Mouse (Mus musculus) mouse trophoblast stem cell (cell line): ENCODE results near the gene Dhtkd1.

Experiments
- in situ Hi-C, 2 experiments: fragments of 300-500 bp; cut with MseI, MboI; formaldehyde crosslinking; loops; 2 replicates in 1 of 2; 3 replicates in 1 of 2; pipeline ENCODE4 v1.15.1; 2025

The Dhtkd1 gene

GRCm38 (mm10) chr2:5931938-5932337 is 10.7 kb downstream of the Dhtkd1 start:
- in situ Hi-C loops: no loop called here

DNA sequence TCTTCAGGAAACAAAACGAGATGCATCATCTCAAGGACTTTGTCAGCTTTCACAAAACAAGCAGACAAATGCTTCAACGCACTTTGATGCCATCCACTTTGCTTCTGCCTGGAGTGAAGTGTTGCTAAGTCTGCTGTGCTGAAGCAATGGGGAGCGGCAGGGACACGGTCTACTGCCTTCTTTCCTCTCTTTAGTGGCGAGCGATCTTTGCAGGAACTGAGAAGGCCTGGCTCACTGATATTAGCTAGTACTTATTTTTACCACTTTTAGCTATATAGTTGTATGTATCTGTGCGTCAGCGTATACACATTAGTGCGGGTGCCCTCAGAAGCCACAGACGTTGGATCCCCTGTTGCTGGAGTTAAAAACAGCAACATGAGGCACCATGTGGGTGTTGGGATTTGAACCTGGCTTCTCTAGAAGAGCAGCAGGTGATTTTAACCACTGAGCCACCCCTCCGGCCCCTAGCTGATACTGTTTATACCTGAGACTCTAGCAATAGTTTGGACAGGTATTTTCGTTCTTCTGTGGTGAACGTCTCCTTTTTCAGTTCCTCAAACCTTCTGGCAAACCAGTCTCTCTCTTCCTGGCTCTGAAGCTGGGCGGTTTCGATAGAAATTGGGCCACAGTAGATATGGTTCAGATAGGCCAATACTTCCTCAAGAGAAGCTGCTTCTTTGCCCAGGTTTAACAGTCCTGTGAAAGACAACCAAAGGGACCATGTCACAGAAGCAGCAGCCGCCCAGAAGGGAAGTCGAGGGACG is 12.1 kb downstream of the Dhtkd1 start:
- in situ Hi-C loops: no loop called here

- in situ Hi-C loops: no loop called here
These were observed 12.8 kb downstream of the Dhtkd1 start for GRCm38 (mm10) chr2:5929793-5930192.

GRCm38 (mm10) chr2:5927481-5927880 is 15.1 kb downstream of the Dhtkd1 start:
- in situ Hi-C loops: no loop called here

DNA sequence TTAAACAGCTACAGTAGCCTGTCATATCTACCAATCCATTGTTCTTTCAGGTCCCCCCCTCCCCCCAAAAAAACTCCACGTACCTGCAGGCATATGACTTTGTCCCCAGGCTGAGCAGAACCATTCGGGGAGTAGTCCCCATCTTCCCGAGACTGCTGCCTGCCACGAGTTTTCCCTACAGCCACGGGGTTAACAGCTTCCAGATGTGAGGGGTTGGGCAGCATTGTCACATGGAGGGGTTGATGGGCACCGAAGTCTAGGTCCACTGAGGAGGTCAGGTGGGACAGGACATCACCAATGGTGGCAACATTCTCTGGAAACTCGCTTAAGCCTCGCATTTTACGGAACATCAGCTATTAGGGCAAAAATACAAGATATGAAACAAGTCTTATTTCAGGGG is 18.8 kb downstream of the Dhtkd1 start:
- in situ Hi-C loops: no loop called here

- in situ Hi-C loops: no loop called here
These were observed 19.8 kb downstream of the Dhtkd1 start for GRCm38 (mm10) chr2:5922823-5923222.

GRCm38 (mm10) chr2:5911282-5911965 is 31.2 kb downstream of the Dhtkd1 start:
- in situ Hi-C loops: no loop called here

DNA sequence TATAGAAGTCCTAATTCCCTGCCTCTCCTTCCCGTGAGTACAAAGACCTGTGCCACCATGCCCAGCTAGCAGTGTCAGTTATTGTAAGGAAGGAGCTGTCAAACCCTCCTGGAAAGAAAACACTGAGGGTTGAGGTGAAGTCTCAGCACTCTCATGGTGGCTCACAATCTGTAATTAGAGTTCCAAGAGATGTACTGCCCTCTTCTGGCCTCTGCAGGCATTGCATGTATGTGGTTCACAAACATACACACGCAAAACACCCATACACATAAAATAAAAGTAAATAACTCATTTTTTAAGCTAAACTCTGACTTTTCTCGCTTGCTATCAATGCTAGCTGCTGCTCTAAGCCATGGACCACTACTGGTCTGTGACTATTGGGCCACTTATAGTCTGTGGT is 36.0 kb downstream of the Dhtkd1 start:
- in situ Hi-C loops: no loop called here

DNA sequence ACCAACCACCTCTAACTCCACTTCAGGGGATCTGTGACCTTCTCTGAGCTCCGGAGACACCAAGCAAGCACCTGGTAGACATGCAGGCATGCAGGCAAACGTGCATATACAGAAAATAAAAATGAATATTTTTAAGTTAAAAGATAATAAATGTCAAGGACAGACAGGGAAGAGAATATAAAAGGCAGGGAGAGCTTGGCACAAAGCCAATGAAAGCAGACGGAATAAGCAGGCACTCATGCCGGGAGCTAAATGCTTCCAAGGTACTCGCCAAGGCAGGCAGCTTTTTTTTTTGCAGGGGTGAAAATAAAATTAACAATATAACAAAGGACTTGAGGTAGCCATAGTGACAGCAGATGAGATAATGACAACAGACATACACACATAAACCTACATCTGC is 36.5 kb downstream of the Dhtkd1 start:
- in situ Hi-C loops: no loop called here

GRCm38 (mm10) chr2:5900145-5900544 is 42.4 kb downstream of the Dhtkd1 start:
- in situ Hi-C loops: no loop called here

DNA sequence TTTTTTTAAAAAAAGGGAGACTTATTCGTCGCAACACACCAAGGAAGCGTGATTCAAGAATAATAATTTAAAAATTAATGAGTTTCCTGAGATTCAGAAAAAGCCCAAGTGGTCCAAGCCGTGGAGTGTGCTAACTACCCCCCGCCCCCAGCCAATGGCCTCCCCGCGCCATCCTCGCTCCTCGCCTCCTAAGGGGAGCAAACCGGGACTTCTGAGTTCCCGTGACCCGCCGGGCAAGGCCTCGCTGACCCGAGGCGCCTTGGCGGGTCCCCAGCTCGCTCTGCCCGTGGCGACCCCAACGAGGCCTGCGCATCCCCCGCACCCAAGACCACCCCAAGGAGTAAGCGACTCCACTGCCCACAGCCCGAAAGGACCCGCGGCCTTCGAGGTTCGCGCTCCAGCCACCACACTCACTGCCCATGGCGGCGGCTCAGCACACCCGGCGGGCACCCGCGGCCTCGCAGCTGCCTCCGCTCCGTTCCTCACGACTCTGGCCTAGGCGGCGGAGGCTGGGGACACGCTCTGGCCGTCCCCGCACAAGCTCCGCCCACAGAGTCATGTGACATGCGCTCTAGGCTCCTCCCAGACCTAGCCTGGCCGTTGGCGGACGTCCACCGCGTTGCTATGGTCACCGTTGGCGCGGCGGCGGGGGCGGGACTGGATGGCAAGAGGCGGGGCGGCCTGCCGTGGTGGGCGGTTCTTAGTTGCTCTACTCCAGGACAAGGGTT is 47.6 kb downstream of the Dhtkd1 start, which contains the start of gene Sec61a2:
Gene Sec61a2, minus strand, starts transcription at position 590 of the 728 bp plus-strand sequence.
- in situ Hi-C loops: no loop called here

DNA sequence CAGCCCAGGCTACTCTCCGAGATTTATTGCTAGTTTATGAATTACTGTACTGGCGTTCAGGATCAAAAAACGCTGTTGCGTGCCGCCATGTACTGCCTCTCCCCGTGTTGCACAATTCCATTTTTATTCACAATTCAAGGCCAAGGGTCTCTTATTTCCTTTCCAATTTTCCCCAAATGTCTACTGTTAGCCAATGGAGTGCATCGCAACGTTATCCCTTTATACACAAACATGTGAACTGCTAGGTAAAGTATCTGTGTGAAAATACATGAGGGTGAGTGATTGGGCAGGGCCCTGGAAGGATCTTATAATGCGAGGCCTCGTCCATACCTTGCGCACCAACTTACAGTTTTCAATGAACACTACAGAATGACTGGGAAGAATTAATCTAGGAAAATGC is 48.3 kb downstream of the Dhtkd1 start:
- in situ Hi-C loops: no loop called here

- in situ Hi-C loops: no loop called here
These were observed 53.2 kb downstream of the Dhtkd1 start for GRCm38 (mm10) chr2:5889412-5889811.

DNA sequence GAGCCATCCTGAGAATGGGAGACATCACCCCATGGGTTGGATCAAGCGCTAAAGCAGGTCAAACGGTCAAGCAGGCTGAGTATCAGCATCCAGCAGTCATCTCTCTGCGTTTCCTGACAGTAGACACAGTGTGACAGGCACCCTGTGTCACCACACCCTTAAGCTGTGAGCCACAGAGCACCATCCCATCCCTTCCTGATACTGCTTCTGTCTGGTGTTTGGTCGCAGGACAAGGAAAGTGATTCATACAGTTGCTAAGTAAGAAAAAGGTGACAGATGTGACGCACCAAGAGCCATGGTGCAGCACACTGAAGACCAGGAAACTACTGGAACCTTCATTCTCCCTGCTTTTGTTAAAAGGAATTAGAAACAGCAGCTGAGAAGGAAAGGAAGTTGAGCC is 53.7 kb downstream of the Dhtkd1 start:
- in situ Hi-C loops: no loop called here

DNA sequence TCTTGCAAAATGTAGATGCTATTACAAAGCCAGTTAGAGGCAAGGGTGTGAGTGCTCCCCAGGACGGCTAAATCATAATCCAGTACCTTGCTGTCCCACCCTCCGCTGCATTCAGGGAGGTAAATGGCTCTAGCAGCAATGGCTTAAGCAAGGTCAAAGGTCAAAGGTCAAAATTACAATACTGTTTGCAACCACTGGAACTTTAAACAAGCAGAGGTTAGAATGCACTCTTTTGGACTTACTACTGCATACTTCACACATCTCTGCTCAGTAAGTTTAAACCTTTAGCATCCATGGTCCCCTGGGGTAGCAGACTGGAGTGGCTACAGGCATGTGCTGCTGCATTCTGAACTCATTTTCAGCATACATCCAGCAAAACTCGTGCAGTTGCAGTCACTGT is 65.1 kb downstream of the Dhtkd1 start:
- in situ Hi-C loops: no loop called here

DNA sequence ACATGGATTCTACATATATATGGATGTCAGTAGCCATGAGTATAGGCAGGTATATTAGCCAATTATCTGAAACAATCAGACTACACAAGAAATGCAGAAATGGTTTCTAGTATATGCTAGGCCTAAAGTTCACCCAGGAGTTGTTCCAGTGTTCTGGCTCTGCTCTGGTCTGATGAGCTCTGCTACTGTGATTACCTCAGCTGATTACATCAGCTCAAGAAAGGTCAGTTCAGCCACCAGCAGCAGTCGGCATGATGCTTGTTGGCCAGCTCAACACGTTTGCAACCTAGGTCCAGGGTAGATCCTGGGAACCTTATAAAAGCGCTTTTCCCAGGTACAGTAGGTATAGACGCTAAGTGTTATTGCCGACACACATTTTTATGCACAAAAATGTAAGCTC is 72.8 kb downstream of the Dhtkd1 start:
- in situ Hi-C loops: no loop called here

- in situ Hi-C loops: no loop called here
These were observed 74.9 kb downstream of the Dhtkd1 start for GRCm38 (mm10) chr2:5867681-5868080.

GRCm38 (mm10) chr2:5862834-5863233 is 79.8 kb downstream of the Dhtkd1 start, which contains the start of gene Gm13199:
Gm13199 (minus strand) TSS chr2:5862934.
- in situ Hi-C loops: no loop called here

DNA sequence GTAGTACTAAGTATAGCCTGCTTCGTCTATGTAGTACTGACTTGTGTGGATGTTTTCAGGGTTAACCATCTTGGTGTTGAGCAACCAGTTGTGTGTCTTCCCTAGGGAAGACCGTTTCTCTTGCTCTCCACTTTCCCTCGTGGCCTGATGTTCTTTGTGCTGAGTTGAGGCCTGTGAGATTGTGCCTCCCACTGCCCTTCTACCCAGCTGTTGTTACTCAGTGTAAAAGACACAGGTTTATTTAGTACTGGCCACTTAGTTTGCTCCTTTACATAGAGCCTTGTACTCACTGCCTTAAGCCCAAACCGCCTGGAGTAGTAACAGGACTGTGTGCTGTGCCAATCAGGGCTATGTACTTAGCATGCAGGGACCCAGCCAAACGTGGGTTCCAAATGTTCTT is 90.7 kb downstream of the Dhtkd1 start:
- in situ Hi-C loops: no loop called here

GRCm38 (mm10) chr2:5851116-5851515 is 91.5 kb downstream of the Dhtkd1 start:
- in situ Hi-C loops: no loop called here
